Mouse (Mus musculus): ENCODE measurements around the gene Tmem231.

DNA sequence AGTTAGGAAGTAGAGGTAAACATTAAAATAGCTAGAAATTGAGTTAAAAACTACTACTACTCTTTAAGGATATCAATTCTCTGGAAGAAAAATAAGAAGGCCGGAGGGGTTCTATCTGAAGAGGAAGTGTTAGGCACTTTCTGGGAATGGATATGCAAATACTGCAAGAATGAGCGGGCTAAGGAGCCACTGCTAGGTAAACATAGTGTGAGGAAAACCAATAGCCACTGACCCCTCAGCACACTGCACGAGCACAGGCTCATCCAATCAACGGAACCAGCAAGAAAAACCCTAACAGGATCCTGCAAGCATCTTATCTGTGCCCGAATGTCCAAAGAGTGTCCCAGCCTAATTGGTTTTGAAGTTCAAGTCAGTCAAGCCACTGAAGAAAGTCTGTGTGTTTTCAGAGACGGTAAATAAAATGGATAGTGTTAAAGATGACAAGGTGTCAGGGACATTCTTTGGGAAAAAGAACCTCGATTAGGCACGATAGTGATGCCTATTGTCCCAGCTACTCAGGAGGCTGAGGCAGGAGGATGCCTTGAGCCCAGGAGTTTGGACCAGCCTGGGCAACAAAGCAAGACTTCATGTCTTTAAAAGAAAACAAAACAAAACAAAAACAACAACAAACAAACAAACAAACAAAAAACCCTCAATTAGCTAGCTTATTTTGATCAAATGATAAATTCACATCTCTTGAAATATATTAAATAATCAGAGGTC is 68.4 kb downstream of the Tmem231 start:
- no peak for TF ChIP-seq CTCF (IDR thresholded peaks at IDR 0.05; ENCODE audit: insufficient read depth, low read length)
- no peak for TF ChIP-seq POLR2A (IDR thresholded peaks at IDR 0.05; ENCODE audit: borderline replicate concordance, extremely low read depth, low read depth, low read length)
